Mouse (Mus musculus) MEL (cell line): ENCODE measurements around the gene Naaa. TPM values are rescaled to one million over a fixed set of nuclear protein-coding genes. Genes with fewer than 3 reads are reported as not detected.

Experiments
- DNase-seq: peaks from one replicate; pipeline ENCODE4 v3.0.0; 2011; ENCODE audit warnings: low read depth, low spot score
- H3K27ac ChIP-seq: 2 replicates; pipeline ENCODE4 v1.5.1; 2012; ENCODE audit warnings: low read depth, mild to moderate bottlenecking, control low read depth, low read length, moderate library complexity; ENCODE audit not compliant: control insufficient read depth
- H3K27me3 ChIP-seq, 2 experiments: fragments of 150-350 bp in 1 of 2; sonication (generic) in 1 of 2; 2 replicates each; pipeline ENCODE4 v1.6.1; 2012; ENCODE audit warnings: low read length in 2 of 2, mild to moderate bottlenecking in 2 of 2, improper control_type of control experiment in 1 of 2, moderate library complexity in 1 of 2; ENCODE audit not compliant: insufficient read depth in 2 of 2, control insufficient read depth in 1 of 2
- H3K36me3 ChIP-seq, 2 experiments: 2 replicates each; pipeline ENCODE4 v1.6.1; 2012 to 2014; ENCODE audit warnings: low read length in 2 of 2, improper control_type of control experiment in 1 of 2, inconsistent platforms in 1 of 2, mild to moderate bottlenecking in 1 of 2; ENCODE audit not compliant: insufficient read depth in 2 of 2, control insufficient read depth in 1 of 2
- H3K4me1 ChIP-seq, 2 experiments: fragments of 150-350 bp in 1 of 2; sonication (generic) in 1 of 2; 2 replicates each; pipeline ENCODE4 v1.6.1; 2012; ENCODE audit warnings: low read length in 2 of 2, improper control_type of control experiment in 1 of 2, mild to moderate bottlenecking in 1 of 2; ENCODE audit not compliant: insufficient read depth in 2 of 2, control insufficient read depth in 1 of 2
- H3K4me3 ChIP-seq, 2 experiments: fragments of 150-350 bp in 1 of 2; sonication (generic) in 1 of 2; 2 replicates each; pipeline ENCODE4 v1.5.1; 2012; ENCODE audit warnings: low read depth in 2 of 2, low read length in 2 of 2, mild to moderate bottlenecking in 2 of 2, moderate library complexity in 2 of 2, control low read depth in 1 of 2, improper control_type of control experiment in 1 of 2; ENCODE audit not compliant: control insufficient read depth in 1 of 2, insufficient read depth in 1 of 2
- H3K79me2 ChIP-seq: 2 replicates; pipeline ENCODE4 v1.6.1; 2012; ENCODE audit warnings: mild to moderate bottlenecking, low read length, moderate library complexity; ENCODE audit not compliant: control insufficient read depth, poor library complexity, insufficient read depth
- H3K9ac ChIP-seq: 2 replicates; pipeline ENCODE4 v1.6.1; 2012; ENCODE audit warnings: low read depth, mild to moderate bottlenecking, control low read depth, low read length, moderate library complexity; ENCODE audit not compliant: control insufficient read depth, poor library complexity, severe bottlenecking
- H3K9me3 ChIP-seq: fragments of 150-350 bp; sonication (generic); replicated peaks from 2 replicates; pipeline ENCODE4 v1.6.1; 2012; ENCODE audit warnings: mild to moderate bottlenecking, low read length, improper control_type of control experiment, moderate library complexity; ENCODE audit not compliant: insufficient read depth
- CHD1 ChIP-seq: IDR thresholded peaks from 2 replicates; pipeline ENCODE4 v1.6.1; 2012; ENCODE audit warnings: low read depth, mild to moderate bottlenecking, inconsistent platforms, low read length, improper control_type of control experiment
- ELF1 ChIP-seq: IDR thresholded peaks from 2 replicates; pipeline ENCODE4 v1.6.1; 2014; ENCODE audit warnings: low read depth, mild to moderate bottlenecking, inconsistent platforms, low read length, improper control_type of control experiment, moderate library complexity
- EP300 ChIP-seq, 2 experiments: IDR thresholded peaks; 2 replicates each; pipeline ENCODE4 v1.6.1; 2011; ENCODE audit warnings: improper control_type of control experiment in 2 of 2, low read length in 2 of 2, low read depth in 1 of 2, mild to moderate bottlenecking in 1 of 2
- ETS1 ChIP-seq: IDR thresholded peaks from 2 replicates; pipeline ENCODE4 v1.6.1; 2012; ENCODE audit warnings: low read depth, mild to moderate bottlenecking, inconsistent platforms, low read length, improper control_type of control experiment, moderate library complexity
- GABPA ChIP-seq: IDR thresholded peaks from 2 replicates; pipeline ENCODE4 v1.6.1; 2012; ENCODE audit warnings: low read depth, mild to moderate bottlenecking, inconsistent platforms, low read length, improper control_type of control experiment, moderate library complexity
- GATA1 ChIP-seq: IDR thresholded peaks from 2 replicates; pipeline ENCODE4 v1.6.1; 2011; ENCODE audit warnings: low read depth, low read length, improper control_type of control experiment
- JUND ChIP-seq: IDR thresholded peaks from 2 replicates; pipeline ENCODE4 v1.6.1; 2011; ENCODE audit warnings: low read depth, mild to moderate bottlenecking, improper control_type of control experiment, low read length
- MAX ChIP-seq: IDR thresholded peaks from 2 replicates; pipeline ENCODE4 v1.6.1; 2011; ENCODE audit warnings: low read length, improper control_type of control experiment
- MEF2A ChIP-seq: IDR thresholded peaks from 2 replicates; pipeline ENCODE4 v1.6.1; 2014; ENCODE audit warnings: low read depth, mild to moderate bottlenecking, inconsistent platforms, low read length, improper control_type of control experiment; ENCODE audit not compliant: poor library complexity, insufficient replicate concordance, severe bottlenecking; ENCODE audit errors: extremely low read depth
- MXI1 ChIP-seq: IDR thresholded peaks from 2 replicates; pipeline ENCODE4 v1.6.1; 2011; ENCODE audit warnings: mild to moderate bottlenecking, low read depth, low read length, improper control_type of control experiment
- MYC ChIP-seq: IDR thresholded peaks from 2 replicates; pipeline ENCODE4 v1.6.1; 2011; ENCODE audit warnings: low read depth, mild to moderate bottlenecking, low read length, improper control_type of control experiment, moderate library complexity
- POLR2AphosphoS5 ChIP-seq: IDR thresholded peaks from 2 replicates; pipeline ENCODE4 v1.6.1; 2012; ENCODE audit warnings: low read depth, borderline replicate concordance, mild to moderate bottlenecking, inconsistent platforms, low read length, moderate library complexity, mixed read lengths
- RAD21 ChIP-seq: IDR thresholded peaks from 2 replicates; pipeline ENCODE4 v1.6.1; 2011; ENCODE audit warnings: mild to moderate bottlenecking, low read depth, low read length, improper control_type of control experiment
- RCOR1 ChIP-seq: IDR thresholded peaks from 2 replicates; pipeline ENCODE4 v1.6.1; 2012; ENCODE audit warnings: low read depth, mild to moderate bottlenecking, inconsistent platforms, low read length, improper control_type of control experiment
- SMC3 ChIP-seq: IDR thresholded peaks from 2 replicates; pipeline ENCODE4 v1.6.1; 2011; ENCODE audit warnings: low read depth, low read length, improper control_type of control experiment
- UBTF ChIP-seq: IDR thresholded peaks from 2 replicates; pipeline ENCODE4 v1.6.1; 2012; ENCODE audit warnings: low read depth, mild to moderate bottlenecking, inconsistent platforms, low read length, improper control_type of control experiment, moderate library complexity, borderline replicate concordance; ENCODE audit not compliant: insufficient read depth
- USF1 ChIP-seq: IDR thresholded peaks from 2 replicates; pipeline ENCODE4 v1.6.1; 2014; ENCODE audit warnings: low read depth, mild to moderate bottlenecking, inconsistent platforms, low read length, improper control_type of control experiment, moderate library complexity
- USF2 ChIP-seq, 2 experiments: IDR thresholded peaks; 2 replicates each; pipeline ENCODE4 v1.6.1; 2011 to 2012; ENCODE audit warnings: improper control_type of control experiment in 2 of 2, low read length in 2 of 2, borderline replicate concordance in 1 of 2, inconsistent platforms in 1 of 2, low read depth in 1 of 2, mild to moderate bottlenecking in 1 of 2; ENCODE audit not compliant: insufficient read depth in 1 of 2
- ZC3H11A ChIP-seq: IDR thresholded peaks from 2 replicates; pipeline ENCODE4 v1.6.1; 2012; ENCODE audit warnings: low read depth, mild to moderate bottlenecking, inconsistent platforms, low read length, improper control_type of control experiment
- ZKSCAN1 ChIP-seq: IDR thresholded peaks from 2 replicates; pipeline ENCODE4 v1.6.1; 2012; ENCODE audit warnings: low read depth, mild to moderate bottlenecking, inconsistent platforms, low read length, improper control_type of control experiment, moderate library complexity
- ZNF384 ChIP-seq: IDR thresholded peaks from 2 replicates; pipeline ENCODE4 v1.6.1; 2012; ENCODE audit warnings: low read depth, mild to moderate bottlenecking, inconsistent platforms, low read length, improper control_type of control experiment
- polyA plus RNA-seq, 2 experiments: library from polyadenylated mRNA; stranded (reverse) in 1 of 2; unstranded in 1 of 2; fragments of >175 nt in 1 of 2; fragments of >200 nt in 1 of 2; gene quantifications; 2 replicates each; pipeline versions ENCODE4 v1.2.1 to v1.2.4; 2012; ENCODE audit warnings: low replicate concordance in 2 of 2, low read depth in 1 of 2; ENCODE audit not compliant: insufficient read length in 2 of 2, insufficient read depth in 1 of 2, missing spikeins in 1 of 2
- total RNA-seq: library from RNA; depleted of rRNA; stranded (reverse); fragments of 300-350 nt; gene quantifications from 2 replicates; pipeline ENCODE4 v1.2.3, GENCODE M21; 2012

Gene Naaa
- total and polyA plus RNA-seq, 3 experiments = 2.2 to 6.7 TPM; not detected in 1

GRCm38 (mm10) chr5:92254476-92254875, 23.5 kb downstream of the Naaa start:
- Histone ChIP-seq H3K27me3 (no peaks in the 10 kb centered on the region), H3K9ac (no peak overlapping the region), H3K4me1 (peaks cover 0 to 6% of the 10 kb centered on the region in 2 experiments; a peak in 1 of 4 replicates), H3K79me2 (no peaks in the 10 kb centered on the region), H3K9me3 (no peaks in the 10 kb centered on the region), H3K27ac (no peak overlapping the region), H3K4me3 (no peak overlapping the region), H3K36me3 (peaks cover 0 to 4% of the 10 kb centered on the region in 2 experiments; a peak in 1 of 4 replicates)
- TF ChIP-seq RAD21 (no peak), USF2 (IDR thresholded peaks at IDR 0.05; ENCODE audit: borderline replicate concordance in 1 of 2, insufficient read depth in 1 of 2, low read depth in 1 of 2, low read length in 2 of 2) (no peak), MXI1 (no peak), GABPA (no peak), ETS1 (no peak), ZC3H11A (no peak), RCOR1 (no peak), GATA1 (no peak), UBTF (no peak), USF1 (no peak), EP300 (IDR thresholded peaks at IDR 0.05; ENCODE audit: low read depth in 1 of 2, low read length in 2 of 2) (no peak), CHD1 (no peak), MEF2A (no peak), SMC3 (no peak)
- peak; percentile 28 for DNase-seq

DNA sequence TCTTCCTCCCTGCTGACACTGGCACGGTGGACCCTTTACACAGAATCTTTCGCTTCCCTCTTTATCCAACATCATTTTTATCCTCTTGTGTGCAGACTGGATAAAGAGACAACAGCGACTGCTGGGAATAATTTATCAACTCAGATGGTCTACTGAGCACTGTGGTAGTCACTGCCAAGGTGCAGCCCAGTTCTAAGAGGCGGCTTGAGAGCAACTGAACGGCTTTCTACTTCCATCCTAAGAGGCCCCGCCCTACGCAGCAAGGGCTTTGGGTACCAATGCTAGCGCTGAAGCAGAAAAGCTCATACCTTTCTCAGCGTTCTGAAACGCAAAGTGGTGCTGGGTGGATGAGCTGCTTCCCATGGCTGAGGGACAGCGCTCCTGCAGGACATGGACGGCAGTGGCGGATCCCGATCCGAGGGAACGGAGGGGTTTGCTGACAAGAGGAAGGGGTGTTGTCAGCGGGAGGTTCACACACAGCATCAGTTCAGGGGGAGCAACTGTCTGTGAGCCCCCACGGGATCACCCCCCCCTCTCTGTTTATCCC, 25.1 kb downstream of the Naaa start:
- Histone ChIP-seq H3K9ac (no peak overlapping the region), H3K36me3 (peaks cover 0 to 4% of the 10 kb centered on the region in 2 experiments; a peak in 1 of 4 replicates), H3K9me3 (no peaks in the 10 kb centered on the region), H3K4me1 (peaks cover 0 to 6% of the 10 kb centered on the region in 2 experiments; a peak in 1 of 4 replicates), H3K27ac (no peak overlapping the region), H3K4me3 (no peak overlapping the region), H3K27me3 (no peaks in the 10 kb centered on the region), H3K79me2 (no peaks in the 10 kb centered on the region)
- TF ChIP-seq ZKSCAN1 (no peak), MXI1 (no peak), ETS1 (no peak), POLR2AphosphoS5 (no peak), ELF1 (no peak), EP300 (IDR thresholded peaks at IDR 0.05; ENCODE audit: low read depth in 1 of 2, low read length in 2 of 2) (no peak), GABPA (no peak), ZNF384 (no peak), MYC (no peak), MAX (no peak), JUND (no peak)
- DNase-seq = no peak
